Mouse (Mus musculus): Measurements from ENCODE around the gene Hnrnpll.
"Not testable (repeated sequence)": the region's sequence is repeated elsewhere in the genome, so short reads cannot be mapped to it uniquely, and the experiment has no call there.

The Hnrnpll gene

GRCm38 (mm10) chr17:80059731-80060130, 2.4 kb downstream of the Hnrnpll start:
- DNase-seq (ENCODE audit: low spot score in 2 of 2) = no peak

GRCm38 (mm10) chr17:80058501-80058900, 3.6 kb downstream of the Hnrnpll start:
- DNase-seq (ENCODE audit: low spot score in 2 of 2) = no peak

DNA sequence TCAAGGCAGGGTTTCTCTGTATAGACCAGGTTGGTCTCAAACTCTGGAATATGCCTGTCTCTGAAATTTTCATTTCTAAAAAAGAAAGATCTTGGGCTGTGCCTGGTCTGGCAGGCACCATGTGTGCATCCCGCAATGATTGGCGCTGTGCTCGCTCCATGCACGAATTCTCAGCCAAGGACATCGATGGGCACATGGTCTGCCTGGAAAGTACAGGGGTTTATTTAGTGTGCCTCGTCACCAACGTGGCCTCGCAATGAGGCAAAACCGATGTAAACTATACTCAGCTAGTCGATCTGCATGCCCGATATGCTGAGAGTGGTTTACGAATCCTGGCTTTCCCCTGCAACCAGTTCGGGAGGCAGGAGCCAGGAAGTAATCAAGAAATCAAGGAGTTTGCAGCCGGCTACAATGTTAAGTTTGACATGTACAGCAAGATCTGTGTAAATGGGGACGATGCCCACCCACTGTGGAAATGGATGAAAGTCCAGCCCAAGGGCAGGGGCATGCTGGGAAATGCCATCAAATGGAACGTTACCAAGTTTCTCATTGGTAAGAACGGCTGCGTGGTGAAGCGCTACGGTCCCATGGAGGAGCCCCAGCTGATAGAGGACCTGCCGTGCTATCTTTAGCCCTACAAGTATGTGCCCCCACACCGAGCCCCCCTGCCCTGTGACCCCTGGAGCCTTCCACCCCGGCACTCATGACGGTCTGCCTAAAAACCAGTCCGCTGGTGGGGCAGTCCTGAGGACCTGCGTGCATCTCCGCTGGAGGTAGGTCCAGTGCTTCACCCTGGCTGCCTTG, 8.0 kb downstream of the Hnrnpll start:
- DNase-seq (ENCODE audit: low spot score in 2 of 2) = no peak

GRCm38 (mm10) chr17:80051682-80052081, 10.5 kb downstream of the Hnrnpll start:
- no peak for DNase-seq (ENCODE audit: low spot score in 2 of 2)

DNA sequence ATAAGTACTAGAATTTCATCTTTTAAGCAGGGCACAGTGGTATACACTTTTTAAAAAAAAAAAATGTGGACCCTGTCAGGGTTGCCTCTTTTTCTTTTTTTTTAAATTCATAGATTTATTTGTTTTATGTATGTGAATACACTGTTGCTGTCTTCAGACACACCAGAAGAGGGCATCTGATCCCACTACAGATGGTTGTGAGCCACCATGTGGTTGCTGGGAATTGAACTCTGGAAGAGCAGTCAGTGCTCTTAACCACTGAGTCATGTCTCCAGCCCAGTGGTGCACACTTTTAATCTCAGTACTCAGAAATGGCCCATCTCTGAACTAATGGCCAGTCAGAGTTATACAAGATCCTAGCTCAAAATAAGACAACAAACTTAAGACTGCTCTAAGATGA, 12.8 kb downstream of the Hnrnpll start:
- DNase-seq (ENCODE audit: low spot score in 2 of 2) = not testable (repeated sequence)

- peak; percentile 59 to 74 for DNase-seq (ENCODE audit: low spot score in 2 of 2)
These were observed 13.9 kb downstream of the Hnrnpll start for GRCm38 (mm10) chr17:80048230-80048629.

DNA sequence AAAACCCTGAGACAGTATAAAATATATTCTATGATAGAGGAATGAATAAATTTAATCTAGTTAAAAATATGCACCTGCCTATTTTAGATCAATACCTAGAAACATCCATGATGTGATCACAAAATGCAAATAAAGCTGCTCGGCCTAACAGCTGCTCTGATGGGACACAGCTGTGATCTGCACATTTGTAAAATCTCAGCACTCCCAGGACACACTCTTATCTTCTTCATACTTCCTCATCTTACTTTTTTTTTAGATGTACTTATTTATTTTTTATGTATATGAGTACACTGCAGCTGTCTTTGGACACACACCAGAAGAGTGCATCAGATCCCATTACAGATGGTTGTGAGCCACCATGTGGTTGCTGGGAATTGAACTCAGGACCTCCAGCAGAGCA, 20.4 kb downstream of the Hnrnpll start:
- no peak for DNase-seq (ENCODE audit: low spot score in 2 of 2)

DNA sequence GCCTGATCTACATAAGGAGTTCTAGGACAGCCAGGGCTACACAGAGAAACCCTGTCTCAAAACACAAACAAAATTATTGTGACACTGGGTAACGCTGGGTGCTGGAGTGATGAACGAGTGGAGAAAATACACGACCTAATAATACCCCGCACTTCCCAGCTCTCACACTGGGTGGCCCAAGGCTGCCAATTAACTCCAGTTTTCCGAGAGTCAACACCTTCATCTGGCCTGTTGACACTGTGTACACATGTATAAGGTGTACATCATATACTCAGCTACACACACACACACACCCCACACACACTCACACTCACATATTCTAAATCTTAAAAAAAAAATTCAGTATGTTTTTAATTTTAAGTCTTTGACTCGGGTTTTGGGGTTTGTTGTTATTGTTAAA, 33.5 kb downstream of the Hnrnpll start:
- DNase-seq (ENCODE audit: low spot score in 2 of 2) = no peak

DNA sequence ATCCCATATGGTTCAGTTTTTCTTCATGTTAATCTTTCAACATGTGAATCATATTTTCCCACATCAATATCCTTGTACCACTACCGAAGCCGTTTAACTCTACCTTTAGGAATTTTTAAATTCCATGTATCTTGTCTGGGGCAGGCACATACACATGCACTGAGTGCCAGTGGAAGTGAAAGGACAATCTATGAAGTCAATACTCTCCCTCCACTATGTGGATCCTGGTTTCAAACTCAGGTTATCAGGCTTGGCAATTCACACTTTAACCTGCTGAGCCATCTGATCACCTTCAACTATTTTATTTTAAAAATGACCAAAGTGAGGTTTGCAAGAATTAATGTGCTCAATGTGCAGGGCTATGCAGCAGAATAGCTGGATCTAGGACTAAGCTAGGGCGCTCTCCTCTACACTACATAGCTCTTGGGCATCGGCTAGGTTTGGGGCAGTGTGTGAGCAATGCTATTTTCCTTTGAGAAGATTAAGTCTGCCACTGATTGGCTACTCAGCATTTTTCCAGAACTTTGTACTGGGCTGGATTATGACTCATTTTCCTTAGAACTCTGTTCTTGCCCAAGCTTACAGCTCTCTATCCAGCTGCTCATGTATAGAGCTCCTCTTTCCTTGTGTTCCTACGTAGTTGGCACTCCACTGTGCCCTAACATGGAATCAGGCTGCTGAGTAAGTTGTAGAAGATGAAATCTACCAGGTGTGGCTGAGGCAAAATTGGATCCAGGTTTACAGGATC, 35.8 kb downstream of the Hnrnpll start:
- DNase-seq (ENCODE audit: low spot score in 2 of 2) = no peak

- DNase-seq (ENCODE audit: low spot score in 2 of 2) = no peak
These were observed 40.0 kb downstream of the Hnrnpll start for GRCm38 (mm10) chr17:80022090-80022489.

DNA sequence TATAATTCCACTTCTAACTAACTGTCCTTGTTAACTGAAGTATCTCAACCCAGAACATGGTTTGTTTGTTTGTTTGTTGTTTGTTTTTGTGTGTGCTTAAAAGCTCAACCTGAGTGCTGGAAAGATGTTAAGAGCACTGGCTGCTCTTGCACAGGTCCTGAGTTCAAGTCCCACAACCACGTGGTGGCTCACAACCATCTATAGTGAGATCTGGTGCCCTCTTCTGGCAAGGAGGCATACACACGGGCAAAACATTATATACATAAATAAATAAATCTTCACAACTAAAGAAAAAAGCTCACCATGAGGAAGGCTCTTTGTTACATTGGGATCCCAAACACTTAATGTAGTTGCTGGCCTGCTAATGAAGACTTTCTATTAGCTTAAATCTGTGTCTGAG, 41.6 kb downstream of the Hnrnpll start:
- DNase-seq (ENCODE audit: low spot score in 2 of 2) = no peak

- no peak for DNase-seq (ENCODE audit: low spot score in 2 of 2)
These were observed 43.1 kb downstream of the Hnrnpll start for GRCm38 (mm10) chr17:80018976-80019541.

GRCm38 (mm10) chr17:80018239-80018975, 43.7 kb downstream of the Hnrnpll start:
- DNase-seq (ENCODE audit: low spot score in 2 of 2) = no peak

- DNase-seq (ENCODE audit: low spot score in 2 of 2) = peak; percentile 56 to 82
These were observed 44.7 kb downstream of the Hnrnpll start for GRCm38 (mm10) chr17:80017389-80017788.

DNA sequence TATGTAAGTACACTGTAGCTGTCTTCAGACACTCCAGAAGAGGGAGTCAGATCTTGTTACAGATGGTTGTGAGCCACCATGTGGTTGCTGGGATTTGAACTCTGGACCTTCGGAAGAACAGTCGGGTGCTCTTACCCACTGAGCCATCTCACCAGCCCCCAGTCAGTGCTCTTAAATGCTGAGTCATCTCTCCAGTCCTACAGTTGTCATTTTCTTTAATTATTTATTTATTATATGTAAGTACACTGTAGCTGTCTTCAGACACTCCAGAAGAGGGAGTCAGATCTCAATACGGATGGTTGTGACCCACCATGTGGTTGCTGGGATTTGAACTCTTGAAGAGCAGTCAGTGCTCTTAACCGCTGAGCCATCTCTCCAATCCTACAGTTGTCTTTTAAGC, 45.7 kb downstream of the Hnrnpll start:
- not testable (repeated sequence) for DNase-seq (ENCODE audit: low spot score in 2 of 2)

DNA sequence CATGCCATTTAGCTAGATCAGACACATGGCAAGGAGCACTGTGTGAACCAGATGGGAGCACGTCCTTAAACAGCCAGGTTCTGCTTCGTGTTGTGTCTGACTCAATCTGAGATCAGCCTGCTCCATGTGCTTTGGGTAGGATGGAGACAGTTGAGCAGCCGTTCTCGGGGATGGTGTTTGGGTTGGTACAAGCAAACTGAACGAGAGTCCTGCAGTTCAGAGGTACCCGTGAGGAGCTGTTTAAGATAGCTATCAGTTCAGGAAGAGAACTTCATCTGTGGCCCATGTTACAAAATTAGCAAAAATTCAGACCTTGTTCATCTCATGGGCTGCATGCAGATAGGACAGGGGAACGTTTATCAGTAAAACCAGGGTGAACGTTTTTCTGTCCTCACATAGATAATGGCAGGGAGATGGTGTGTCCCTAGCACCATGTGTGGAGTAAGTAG, 47.7 kb downstream of the Hnrnpll start:
- no peak for DNase-seq (ENCODE audit: low spot score in 2 of 2)

DNA sequence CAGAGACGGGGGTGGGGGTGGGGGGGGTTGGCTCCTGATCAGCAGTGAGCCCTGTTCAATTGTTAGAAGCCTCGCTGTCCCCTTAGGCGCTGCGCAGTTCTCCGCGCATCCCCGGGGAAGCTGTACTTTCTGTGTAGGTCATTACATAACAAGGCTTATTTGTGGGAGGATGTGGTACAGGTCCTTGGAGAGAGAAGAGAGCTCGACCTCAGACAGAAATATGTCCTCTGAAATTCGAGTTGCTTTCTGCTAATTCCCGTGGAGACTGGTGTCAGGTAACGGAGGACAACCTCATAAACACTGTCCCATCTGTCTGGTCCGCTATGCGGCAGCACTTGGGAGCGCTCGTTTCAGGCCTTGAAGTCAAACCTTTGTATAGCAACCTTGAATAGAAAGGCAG, 52.2 kb downstream of the Hnrnpll start:
- no peak for DNase-seq (ENCODE audit: low spot score in 2 of 2)

GRCm38 (mm10) chr17:80008847-80009246, 53.3 kb downstream of the Hnrnpll start:
- DNase-seq (ENCODE audit: low spot score in 2 of 2) = peak; percentile 43 to 68

GRCm38 (mm10) chr17:80004345-80005239, 57.5 kb downstream of the Hnrnpll start:
- DNase-seq (ENCODE audit: low spot score in 2 of 2) = peak; percentile 73 to 87

GRCm38 (mm10) chr17:80003851-80004250, 58.3 kb downstream of the Hnrnpll start:
- DNase-seq (ENCODE audit: low spot score in 2 of 2) = not testable (repeated sequence)

- DNase-seq (ENCODE audit: low spot score in 2 of 2) = no peak
These were observed 59.7 kb downstream of the Hnrnpll start for GRCm38 (mm10) chr17:80002385-80002852.
